Mouse (Mus musculus) bone marrow, adult 2 months (tissue): ENCODE measurements at regions not wholly inside any gene's neighbourhood (a gene's known extent, or its start where the extent isn't known, plus 50 kb on each side); places are given as distances from the start of the nearest gene placed in this dataset.

Experiments
- CTCF ChIP-seq: fragments of 200-500 bp; IDR thresholded peaks from 2 replicates; pipeline ENCODE4 v1.5.1; 2011; ENCODE audit warnings: low read length, control low read depth; ENCODE audit not compliant: control insufficient read depth, insufficient read depth
- POLR2A ChIP-seq: fragments of 200-500 bp; IDR thresholded peaks from 2 replicates; pipeline ENCODE4 v1.6.1; 2011; ENCODE audit warnings: low read depth, mild to moderate bottlenecking, control low read depth, low read length, borderline replicate concordance; ENCODE audit not compliant: control insufficient read depth

GRCm38 (mm10) chr19:27537746-27538145 is 108.1 kb upstream of the Pum3 start:
- TF ChIP-seq CTCF (no peak), POLR2A (no peak)
